8 mouse cellular contexts compared by ENCODE assay signal in genomic region chr6:71990371-71990837, GRCm38 (mm10).
DNase-seq lines count a peak whose midpoint lies in the region; ATAC-seq lines count a peak whose summit lies in the region.

No protein-coding gene starts in this region.

- no peak overlapping the region for H3K4me3 ChIP-seq in kidney, embryonic 15.5 days (replicated peaks)
- H3K4me3 ChIP-seq in embryonic facial prominence, embryonic 12.5 days = no peak overlapping the region

- H3K27me3 ChIP-seq in kidney, embryonic 15.5 days = no peaks in the 10 kb centered on the region
- H3K27me3 ChIP-seq in embryonic facial prominence, embryonic 12.5 days = no peaks in the 10 kb centered on the region

- H3K4me2 ChIP-seq in kidney, embryonic 15.5 days = no peak overlapping the region
- 0 out of 2 replicates have a peak overlapping the region, but pooled peaks have one; percentile 6 for H3K4me2 ChIP-seq in embryonic facial prominence, embryonic 12.5 days (replicated peaks)

- peak overlapping the region; percentile 73 for H3K27ac ChIP-seq in kidney, embryonic 15.5 days
- H3K27ac ChIP-seq in embryonic facial prominence, embryonic 12.5 days = peak overlapping the region; percentile 93

- H3K36me3 ChIP-seq in kidney, embryonic 15.5 days = no peaks in the 10 kb centered on the region
- H3K36me3 ChIP-seq in embryonic facial prominence, embryonic 12.5 days = no peaks in the 10 kb centered on the region

- no peak overlapping the region for H3K9ac ChIP-seq in kidney, embryonic 15.5 days
- no peak overlapping the region for H3K9ac ChIP-seq in embryonic facial prominence, embryonic 12.5 days

- no peak for DNase-seq in kidney, adult 18-20 months
- DNase-seq in adrenal gland, postnatal 25 days = peak; percentile 60
- no peak for DNase-seq in right cerebral cortex, postnatal 10 days (ENCODE audit: low spot score in 2 of 2)
- DNase-seq in retina, embryonic 14.5 days (ENCODE audit: low spot score) = no peak
- DNase-seq in right cerebral cortex, postnatal 14 days = no peak

- H3K4me1 ChIP-seq in kidney, embryonic 15.5 days = peaks cover 29% of the 10 kb centered on the region
- H3K4me1 ChIP-seq in embryonic facial prominence, embryonic 12.5 days = peaks cover 45% of the 10 kb centered on the region

- H3K9me3 ChIP-seq in kidney, embryonic 15.5 days (replicated peaks) = no peaks in the 10 kb centered on the region
- H3K9me3 ChIP-seq in embryonic facial prominence, embryonic 12.5 days = no peaks in the 10 kb centered on the region

- 73% methylated on average over 8 of the region's 8 CpGs for WGBS in kidney, embryonic 15.5 days
- 50% methylated on average over 8 of the region's 8 CpGs for WGBS in embryonic facial prominence, embryonic 12.5 days

- no peak for ATAC-seq in kidney, embryonic 15.5 days (replicated peaks; ENCODE audit: low FRiP score)
- no peak for ATAC-seq in embryonic facial prominence, embryonic 12.5 days (ENCODE audit: insufficient number of reproducible peaks, insufficient read depth, low FRiP score, low TSS enrichment)
- ATAC-seq in megakaryocyte progenitor cell, adult 5-6 weeks (replicated peaks; ENCODE audit: poor library complexity) = peak; percentile 50
